Mouse (Mus musculus) gonadal fat pad, adult 2 months (tissue): ENCODE measurements around the gene Lhfpl3. TPM values are rescaled to one million over a fixed set of nuclear protein-coding genes. Genes with fewer than 3 reads are reported as not detected.

ENCODE experiments used
- DNase-seq: peaks from one replicate; pipeline ENCODE4 v3.0.0-alpha.2; 2012; ENCODE audit warnings: low read depth
- polyA plus RNA-seq: library from polyadenylated mRNA; depleted of rRNA; stranded (reverse); fragments of >200 nt; gene quantifications from 2 replicates; pipeline ENCODE4 v1.2.3, GENCODE M21; 2012; rRNA removed

Lhfpl3 gene
- polyA plus RNA-seq, 1 experiment: not detected

DNA sequence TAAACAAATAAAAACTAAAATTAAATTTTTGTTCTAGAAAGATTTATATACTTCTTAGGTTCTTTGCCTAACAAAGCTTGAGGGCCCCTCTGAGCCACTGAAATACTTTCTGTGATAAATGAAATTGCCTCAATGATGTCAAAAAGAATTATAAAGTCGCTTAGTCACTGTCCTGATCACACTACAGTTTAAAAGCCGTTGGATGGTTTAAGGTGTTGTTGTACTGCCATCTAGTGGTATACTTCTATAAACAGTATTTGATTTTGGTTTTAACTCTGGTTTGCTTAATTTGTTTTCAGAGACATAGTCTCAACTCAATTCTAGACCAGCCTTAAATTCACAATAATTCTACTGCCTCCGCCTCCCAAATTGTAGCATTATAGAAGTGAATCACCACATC is 539.0 kb downstream of the Lhfpl3 start:
- no peak for DNase-seq

DNA sequence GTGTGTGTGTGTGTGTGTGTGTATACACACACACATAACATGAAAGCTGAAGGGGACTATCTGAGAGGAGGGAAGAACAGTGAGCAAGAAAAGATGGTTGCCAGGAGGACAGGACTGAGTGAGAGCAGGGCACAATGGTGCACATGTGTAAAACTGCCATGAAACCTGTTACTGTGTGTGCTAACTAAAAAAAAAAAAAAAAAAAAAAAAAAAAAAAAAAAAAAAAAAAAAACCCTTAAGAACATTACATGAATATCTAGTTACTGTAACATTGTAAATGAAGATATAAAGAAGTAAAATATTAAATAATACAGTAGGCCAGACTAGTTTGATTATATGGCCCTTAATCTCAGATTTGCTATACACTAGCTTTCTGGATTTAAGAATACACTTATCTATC is 543.3 kb downstream of the Lhfpl3 start:
- DNase-seq: no peak

Other genes with a start within 250 kb of the Lhfpl3 start
- 3.9 and 7.1 TPM in 2 replicates for gene Orc5, start 195.6 kb upstream of the Lhfpl3 start, polyA plus RNA-seq